Mouse (Mus musculus) inflammation-experienced regulatory T-cells, adult 16 weeks (primary cell): Measurements from ENCODE around the gene Gm49395. TPM values are rescaled to one million over a fixed set of nuclear protein-coding genes. Genes with fewer than 3 reads are reported as not detected.

Experiments used
- polyA plus RNA-seq: library from polyadenylated mRNA; unstranded; fragments of 100-300 nt; shearing (Covaris generic); gene quantifications from one replicate; pipeline ENCODE4 v1.2.1, GENCODE M21; 2017

Gene Gm49395
- 0.62 TPM for polyA plus RNA-seq

GRCm38 (mm10) chr13:115101355-115102191 is at the start of gene Gm49395, which contains the start of gene Itga1:
Gene Gm49395, minus strand, starts transcription at chr13:115101921.
Gene Itga1, minus strand, starts transcription at chr13:115101964.

DNA sequence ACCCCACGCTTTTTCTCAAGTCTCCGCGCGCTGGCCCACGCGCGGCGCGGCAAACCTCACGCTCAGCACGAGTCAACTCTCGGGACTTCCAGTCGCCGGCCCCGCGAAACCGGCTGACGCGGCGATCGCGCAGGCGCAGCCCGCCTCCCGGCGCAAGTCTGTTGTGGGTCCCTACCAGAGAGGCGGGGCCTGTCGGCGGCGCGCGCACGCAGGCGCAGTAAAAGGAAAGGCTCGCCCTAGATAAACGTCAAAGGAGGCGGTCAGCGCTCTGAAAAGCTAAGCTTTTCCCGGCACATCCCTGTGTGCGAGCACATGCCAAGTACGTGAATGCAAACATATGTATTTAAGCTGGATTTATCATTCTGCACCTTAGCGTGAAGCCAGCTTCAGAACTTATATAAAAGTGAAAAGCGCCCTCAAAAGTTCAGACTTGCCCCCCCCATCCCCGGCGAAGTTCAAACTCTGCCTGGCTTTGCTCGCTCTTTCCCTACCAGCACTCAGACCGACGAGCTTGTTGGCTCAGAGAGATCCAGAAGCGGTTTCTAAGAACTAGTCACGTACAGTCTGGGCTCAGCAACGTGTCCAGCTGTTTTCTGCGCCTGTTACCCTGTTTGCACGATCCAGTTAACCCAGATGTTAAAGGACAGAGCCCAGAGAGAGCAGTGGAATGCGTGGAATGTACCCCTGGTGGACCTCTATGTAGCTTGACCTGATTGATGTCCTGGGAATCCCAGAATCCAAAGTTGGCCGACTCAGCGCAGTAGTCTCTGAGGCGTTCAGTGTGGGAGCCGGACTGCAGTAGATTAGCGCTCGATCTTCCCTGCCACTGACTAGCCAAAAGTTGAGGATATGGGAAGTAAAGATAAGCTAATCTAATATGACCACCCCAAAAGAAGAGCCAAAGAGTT is 11.4 kb downstream of the Gm49395 start, which contains the start of gene Pelo:
Gene Pelo (minus strand): TSS at position 118 of the 908 bp plus-strand sequence.

Other genes with a start within 250 kb of the Gm49395 start
- 5.8 TPM for gene Itga2, start 169.8 kb downstream of the Gm49395 start, polyA plus RNA-seq
- 6.5 TPM for gene Pelo, start 11.7 kb downstream of the Gm49395 start, polyA plus RNA-seq
- gene Itga1, start within 50 bp of the Gm49395 start, polyA plus RNA-seq, result 0.71 TPM